Mouse (Mus musculus): ENCODE data around the gene Pla2g7. TPM values are rescaled to one million over a fixed set of nuclear protein-coding genes. Genes with fewer than 3 reads are reported as not detected.

The Pla2g7 gene
- polyA plus RNA-seq, 2 experiments, result 4.2 to 9.3 TPM

DNA sequence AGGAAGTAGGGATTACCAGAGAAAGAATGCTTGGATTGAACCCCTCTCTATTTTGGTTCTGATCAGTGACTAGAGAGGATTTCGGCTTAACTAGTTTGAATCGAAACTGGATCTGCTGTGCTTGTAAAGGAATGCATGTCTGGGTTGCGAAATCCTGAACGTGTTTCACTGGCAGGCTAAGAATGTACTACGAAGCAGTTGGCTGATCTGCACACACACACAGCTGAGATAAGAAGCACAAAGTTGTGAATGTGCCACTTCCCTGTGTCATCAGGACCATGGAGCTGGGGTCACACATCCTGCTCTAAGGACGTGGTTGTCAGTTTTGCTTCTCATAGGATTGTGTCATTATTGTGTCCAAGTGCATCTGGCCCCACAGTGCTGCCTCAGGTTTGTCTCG, 76.5 kb downstream of the Pla2g7 start:
- ATAC-seq (ENCODE audit: low FRiP score, low read depth), result no peak
- no peak for DNase-seq (ENCODE audit: low spot score)
- Histone ChIP-seq H3K4me1 (ENCODE audit: control insufficient read depth, insufficient read depth, low read length) (no peaks in the 10 kb centered on the region), H3K27me3 (ENCODE audit: control insufficient read depth, insufficient read depth, low read length) (no peaks in the 10 kb centered on the region), H3K27ac (replicated peaks; ENCODE audit: low read depth, low read length) (no peak overlapping the region), H3K4me2 (replicated peaks; ENCODE audit: low read depth, low read length, severe bottlenecking) (no peak overlapping the region), H3K9ac (ENCODE audit: low read depth, low read length, severe bottlenecking) (no peak overlapping the region), H3K36me3 (ENCODE audit: control insufficient read depth, insufficient read depth, low read length) (peaks cover 25% of the 10 kb centered on the region), H3K4me3 (replicated peaks; ENCODE audit: low read length) (no peak overlapping the region), H3K9me3 (ENCODE audit: control insufficient read depth, low read length) (no peaks in the 10 kb centered on the region)
- TF ChIP-seq POLR2A (IDR thresholded peaks at IDR 0.05; ENCODE audit: borderline replicate concordance, extremely low read depth, insufficient read depth, insufficient read length), result no peak
- 70% methylated on average over 7 of the region's 7 CpGs for WGBS

- H3K4me2 ChIP-seq (replicated peaks; ENCODE audit: low read depth, low read length, severe bottlenecking), result no peak overlapping the region
- DNase-seq (ENCODE audit: low spot score), result no peak
- no peaks in the 10 kb centered on the region for H3K27me3 ChIP-seq (ENCODE audit: control insufficient read depth, insufficient read depth, low read length)
- no peak for ATAC-seq (ENCODE audit: low FRiP score, low read depth)
- no peak for TF ChIP-seq POLR2A (IDR thresholded peaks at IDR 0.05; ENCODE audit: borderline replicate concordance, extremely low read depth, insufficient read depth, insufficient read length)
- H3K9ac ChIP-seq (ENCODE audit: low read depth, low read length, severe bottlenecking), result no peak overlapping the region
- H3K4me1 ChIP-seq (ENCODE audit: control insufficient read depth, insufficient read depth, low read length), result no peaks in the 10 kb centered on the region
- WGBS, result 83% methylated on average over 3 of the region's 3 CpGs
- H3K9me3 ChIP-seq (ENCODE audit: control insufficient read depth, low read length), result no peaks in the 10 kb centered on the region
- no peak overlapping the region for H3K27ac ChIP-seq (replicated peaks; ENCODE audit: low read depth, low read length)
- no peak overlapping the region for H3K4me3 ChIP-seq (replicated peaks; ENCODE audit: low read length)
- H3K36me3 ChIP-seq (ENCODE audit: control insufficient read depth, insufficient read depth, low read length), result peaks cover 30% of the 10 kb centered on the region
Measured at GRCm38 (mm10) chr17:43645136-43645535, 77.2 kb downstream of the Pla2g7 start.

- no peak for TF ChIP-seq POLR2A (IDR thresholded peaks at IDR 0.05; ENCODE audit: borderline replicate concordance, extremely low read depth, insufficient read depth, insufficient read length)
- Histone ChIP-seq H3K4me1 (ENCODE audit: control insufficient read depth, insufficient read depth, low read length) (no peaks in the 10 kb centered on the region), H3K27ac (replicated peaks; ENCODE audit: low read depth, low read length) (no peak overlapping the region), H3K36me3 (ENCODE audit: control insufficient read depth, insufficient read depth, low read length) (peaks cover 36% of the 10 kb centered on the region), H3K9me3 (ENCODE audit: control insufficient read depth, low read length) (no peaks in the 10 kb centered on the region), H3K9ac (ENCODE audit: low read depth, low read length, severe bottlenecking) (no peak overlapping the region), H3K27me3 (ENCODE audit: control insufficient read depth, insufficient read depth, low read length) (no peaks in the 10 kb centered on the region), H3K4me2 (replicated peaks; ENCODE audit: low read depth, low read length, severe bottlenecking) (no peak overlapping the region), H3K4me3 (replicated peaks; ENCODE audit: low read length) (no peak overlapping the region)
- WGBS, result 73% methylated on average over 5 of the region's 5 CpGs
- no peak for DNase-seq (ENCODE audit: low spot score)
- ATAC-seq (ENCODE audit: low FRiP score, low read depth), result no peak
Measured at GRCm38 (mm10) chr17:43646925-43647324, 79.0 kb downstream of the Pla2g7 start.

- TF ChIP-seq POLR2A (IDR thresholded peaks at IDR 0.05; ENCODE audit: borderline replicate concordance, extremely low read depth, insufficient read depth, insufficient read length), result no peak
- H3K9ac ChIP-seq (ENCODE audit: low read depth, low read length, severe bottlenecking), result no peak overlapping the region
- ATAC-seq (ENCODE audit: low FRiP score, low read depth) (no peak), DNase-seq (ENCODE audit: low spot score) (no peak)
- H3K4me1 ChIP-seq (ENCODE audit: control insufficient read depth, insufficient read depth, low read length), result no peaks in the 10 kb centered on the region
- no peak overlapping the region for H3K4me3 ChIP-seq (replicated peaks; ENCODE audit: low read length)
- peaks cover 36% of the 10 kb centered on the region for H3K36me3 ChIP-seq (ENCODE audit: control insufficient read depth, insufficient read depth, low read length)
- H3K27ac ChIP-seq (replicated peaks; ENCODE audit: low read depth, low read length), result no peak overlapping the region
- no peaks in the 10 kb centered on the region for H3K27me3 ChIP-seq (ENCODE audit: control insufficient read depth, insufficient read depth, low read length)
- WGBS, result 90% methylated on average over 10 of the region's 10 CpGs
- H3K4me2 ChIP-seq (replicated peaks; ENCODE audit: low read depth, low read length, severe bottlenecking), result no peak overlapping the region
- H3K9me3 ChIP-seq (ENCODE audit: control insufficient read depth, low read length), result no peaks in the 10 kb centered on the region
Measured at GRCm38 (mm10) chr17:43649641-43650436, 81.9 kb downstream of the Pla2g7 start.

DNA sequence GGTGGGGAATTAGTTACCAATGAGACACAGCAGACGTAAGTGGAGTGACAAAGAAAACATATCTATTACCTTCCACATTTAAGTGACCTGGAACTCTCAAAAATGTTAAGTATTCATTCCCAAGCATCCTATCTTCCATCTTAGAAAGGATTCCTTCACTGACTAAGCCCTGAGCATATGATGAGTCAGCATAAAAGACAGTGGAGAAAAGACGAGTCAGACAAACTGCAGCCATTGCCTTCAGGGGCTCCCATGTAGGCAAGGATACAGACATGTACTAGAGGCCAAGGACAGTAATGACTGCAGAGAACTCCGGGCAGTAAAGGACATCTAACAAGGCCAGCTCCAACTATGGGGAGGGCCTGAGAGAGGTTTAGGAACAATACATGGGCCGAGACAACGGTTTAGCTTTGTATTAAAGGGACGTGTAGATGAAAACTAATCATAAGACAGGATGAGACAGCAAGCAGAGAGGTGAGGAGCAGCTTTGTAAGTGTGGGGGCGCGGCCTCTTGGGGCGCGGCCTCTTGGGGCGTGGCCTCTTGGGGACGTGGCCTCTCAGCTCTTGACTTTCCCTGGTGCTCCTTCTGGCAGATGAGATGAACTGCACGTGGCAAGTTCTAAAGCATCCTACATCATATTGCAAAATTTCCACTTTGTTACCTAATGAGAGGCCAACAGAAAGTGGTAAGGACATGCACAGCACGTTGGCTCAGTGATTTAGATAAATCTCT, 83.6 kb downstream of the Pla2g7 start:
- TF ChIP-seq POLR2A (IDR thresholded peaks at IDR 0.05; ENCODE audit: borderline replicate concordance, extremely low read depth, insufficient read depth, insufficient read length), result no peak
- DNase-seq (ENCODE audit: low spot score), result no peak
- Histone ChIP-seq H3K4me2 (replicated peaks; ENCODE audit: low read depth, low read length, severe bottlenecking) (no peak overlapping the region), H3K4me3 (replicated peaks; ENCODE audit: low read length) (no peak overlapping the region), H3K9me3 (ENCODE audit: control insufficient read depth, low read length) (no peaks in the 10 kb centered on the region), H3K4me1 (ENCODE audit: control insufficient read depth, insufficient read depth, low read length) (no peaks in the 10 kb centered on the region), H3K36me3 (ENCODE audit: control insufficient read depth, insufficient read depth, low read length) (peaks cover 32% of the 10 kb centered on the region), H3K9ac (ENCODE audit: low read depth, low read length, severe bottlenecking) (no peak overlapping the region), H3K27ac (replicated peaks; ENCODE audit: low read depth, low read length) (no peak overlapping the region), H3K27me3 (ENCODE audit: control insufficient read depth, insufficient read depth, low read length) (no peaks in the 10 kb centered on the region)
- ATAC-seq (ENCODE audit: low FRiP score, low read depth), result no peak
- WGBS, result 68% methylated on average over 14 of the region's 14 CpGs

Other genes with a start within 250 kb of the Pla2g7 start
- gene Adgrf5, start 207.6 kb upstream of the Pla2g7 start, polyA plus RNA-seq (2012; rRNA removed), result 11.9 and 13.3 TPM in 2 replicates
- 7.7 and 9.8 TPM in 2 replicates for gene Adgrf5, start 207.6 kb upstream of the Pla2g7 start, polyA plus RNA-seq (2014; fragmentation: Nextera tagmentation; extraction: Ambion mirVana)
- 0.13 and 0.21 TPM in 2 replicates for gene Mep1a, start 65.3 kb upstream of the Pla2g7 start, polyA plus RNA-seq (2012; rRNA removed)
- 0.08 TPM in 1 of 2 replicates, not detected in the other for gene Mep1a, start 65.3 kb upstream of the Pla2g7 start, polyA plus RNA-seq (2014; fragmentation: Nextera tagmentation; extraction: Ambion mirVana)
- 0.14 and 0.18 TPM in 2 replicates for gene Ankrd66, start 24.5 kb upstream of the Pla2g7 start, polyA plus RNA-seq (2012; rRNA removed)
- 0.14 TPM in 1 of 2 replicates, not detected in the other for gene Ankrd66, start 24.5 kb upstream of the Pla2g7 start, polyA plus RNA-seq (2014; fragmentation: Nextera tagmentation; extraction: Ambion mirVana)
- gene Tdrd6, start 62.2 kb downstream of the Pla2g7 start, polyA plus RNA-seq (2012; rRNA removed), result 0.12 and 0.59 TPM in 2 replicates
- gene Tdrd6, start 62.2 kb downstream of the Pla2g7 start, polyA plus RNA-seq (2014; fragmentation: Nextera tagmentation; extraction: Ambion mirVana), result not detected in 2 replicates
- 28.1 and 28.6 TPM in 2 replicates for gene Slc25a27, start 99.1 kb downstream of the Pla2g7 start, polyA plus RNA-seq (2012; rRNA removed)
- 21.4 and 25.9 TPM in 2 replicates for gene Slc25a27, start 99.1 kb downstream of the Pla2g7 start, polyA plus RNA-seq (2014; fragmentation: Nextera tagmentation; extraction: Ambion mirVana)
- gene Cyp39a1, start 99.3 kb downstream of the Pla2g7 start, polyA plus RNA-seq (2012; rRNA removed), result 6.0 and 7.0 TPM in 2 replicates
- gene Cyp39a1, start 99.3 kb downstream of the Pla2g7 start, polyA plus RNA-seq (2014; fragmentation: Nextera tagmentation; extraction: Ambion mirVana), result 20.0 and 21.6 TPM in 2 replicates
- 3.3 and 4.4 TPM in 2 replicates for gene Rcan2, start 233.3 kb downstream of the Pla2g7 start, polyA plus RNA-seq (2012; rRNA removed)
- gene Rcan2, start 233.3 kb downstream of the Pla2g7 start, polyA plus RNA-seq (2014; fragmentation: Nextera tagmentation; extraction: Ambion mirVana), result 2.5 and 2.6 TPM in 2 replicates